Mouse (Mus musculus) forebrain, embryonic 12.5 days (tissue): ENCODE data around the gene Plpp7. TPM values are rescaled to one million over a fixed set of nuclear protein-coding genes. Genes with fewer than 3 reads are reported as not detected.

ENCODE experiments used
- ATAC-seq: fragments of 200-750 bp; cut with Nextera tagmentation; 2 replicates; pipeline ENCODE4 v1.8.0; 2017; ENCODE audit warnings: moderate TSS enrichment; ENCODE audit not compliant: low FRiP score
- H3K27ac ChIP-seq: fragments of 300-500 bp; sonication (generic); 2 replicates; pipeline ENCODE4 v1.5.1; 2016; ENCODE audit warnings: mild to moderate bottlenecking
- H3K27me3 ChIP-seq: fragments of 300-500 bp; sonication (generic); 2 replicates; pipeline ENCODE4 v1.6.1; 2016; ENCODE audit warnings: mild to moderate bottlenecking
- H3K36me3 ChIP-seq: fragments of 300-500 bp; sonication (generic); replicated peaks from 2 replicates; pipeline ENCODE4 v1.6.1; 2016; ENCODE audit warnings: mild to moderate bottlenecking
- H3K4me1 ChIP-seq: fragments of 300-500 bp; sonication (generic); 2 replicates; pipeline ENCODE4 v1.6.1; 2016
- H3K4me2 ChIP-seq: fragments of 300-500 bp; sonication (generic); 2 replicates; pipeline ENCODE4 v1.6.1; 2016; ENCODE audit warnings: mild to moderate bottlenecking, moderate library complexity
- H3K4me3 ChIP-seq: fragments of 300-500 bp; sonication (generic); replicated peaks from 2 replicates; pipeline ENCODE4 v1.5.1; 2016; ENCODE audit warnings: mild to moderate bottlenecking
- H3K9ac ChIP-seq: fragments of 300-500 bp; sonication (generic); 2 replicates; pipeline ENCODE4 v1.6.1; 2016; ENCODE audit warnings: mild to moderate bottlenecking
- H3K9me3 ChIP-seq: fragments of 300-500 bp; sonication (generic); 2 replicates; pipeline ENCODE4 v1.6.1; 2016
- WGBS: fragments of 180-500 bp; shearing (Covaris S2); methylation state at CpG from one replicate; pipeline ENCODE4 v1.1.7; 2016; 5-methylcytosine and 5-hydroxymethylcytosine counted together
- polyA plus RNA-seq: library from polyadenylated mRNA; unstranded; fragments of >200 nt; fragmentation: Nextera tagmentation; extraction: Ambion mirVana; gene quantifications from 2 replicates; pipeline ENCODE4 v1.2.1, GENCODE M21; 2016

Gene Plpp7
- polyA plus RNA-seq, 1 experiment from 2014 or later, result 7.2 TPM

- Histone ChIP-seq H3K27ac (no peak overlapping the region), H3K27me3 (no peaks in the 10 kb centered on the region), H3K9me3 (no peaks in the 10 kb centered on the region), H3K36me3 (no peaks in the 10 kb centered on the region), H3K4me1 (no peaks in the 10 kb centered on the region), H3K4me3 (no peak overlapping the region), H3K4me2 (no peak overlapping the region), H3K9ac (no peak overlapping the region)
- ATAC-seq, result no peak
- 72% methylated on average over 2 of the region's 2 CpGs for WGBS
These were observed 17.2 kb downstream of the Plpp7 start for GRCm38 (mm10) chr2:32112548-32112947.

GRCm38 (mm10) chr2:32115851-32116268, 20.5 kb downstream of the Plpp7 start:
- ATAC-seq, result no peak
- no peak overlapping the region for H3K9ac ChIP-seq
- H3K36me3 ChIP-seq, result no peaks in the 10 kb centered on the region
- H3K4me3 ChIP-seq, result no peak overlapping the region
- no peaks in the 10 kb centered on the region for H3K9me3 ChIP-seq
- 86% methylated on average over 4 of the region's 4 CpGs for WGBS
- H3K4me1 ChIP-seq, result no peaks in the 10 kb centered on the region
- no peak overlapping the region for H3K27ac ChIP-seq
- H3K4me2 ChIP-seq, result no peak overlapping the region
- no peaks in the 10 kb centered on the region for H3K27me3 ChIP-seq

DNA sequence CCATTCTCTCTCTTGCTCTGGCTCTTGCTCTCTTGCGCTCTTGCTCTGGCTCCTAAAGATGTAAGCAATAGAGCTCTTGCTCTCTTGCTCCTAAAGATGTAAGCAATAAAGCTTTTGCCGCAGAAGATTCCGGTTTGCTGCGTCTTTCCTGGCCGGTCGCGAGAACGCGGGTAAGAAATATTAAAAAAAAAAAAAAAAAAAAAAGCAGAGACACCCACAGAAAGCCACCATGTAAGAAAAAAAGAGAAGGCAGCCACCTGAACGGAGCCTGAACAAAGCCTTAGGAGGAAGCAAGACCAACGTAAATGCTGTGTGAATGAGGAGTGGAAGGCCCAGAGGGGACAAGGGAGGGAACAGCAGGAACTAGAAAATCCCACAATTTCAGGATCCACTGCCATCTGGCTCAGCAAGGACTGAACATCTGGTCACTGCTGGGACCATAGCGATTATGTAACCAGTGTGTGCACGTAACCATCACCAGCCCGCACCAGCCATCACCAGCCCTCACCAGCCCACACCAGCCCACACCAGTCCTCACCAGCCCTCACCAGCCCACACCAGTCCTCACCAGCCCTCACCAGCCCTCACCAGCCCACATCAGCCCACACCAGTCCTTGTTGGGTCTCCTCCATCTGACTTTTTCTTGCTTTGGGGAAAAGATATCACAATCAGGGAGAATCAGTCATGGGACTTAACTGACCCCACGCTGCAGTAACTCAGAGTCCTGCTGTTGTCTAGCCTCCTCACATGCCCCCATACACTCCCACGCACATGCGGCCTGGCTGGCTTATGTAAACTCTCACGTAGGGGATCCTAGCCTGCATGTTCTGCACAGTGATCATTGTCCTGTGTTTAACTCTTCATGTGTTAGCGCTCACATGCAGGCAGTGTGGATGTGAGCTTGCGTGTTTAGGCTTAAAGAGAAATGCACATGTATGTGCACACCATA, 24.7 kb downstream of the Plpp7 start:
- Histone ChIP-seq H3K4me1 (no peaks in the 10 kb centered on the region), H3K9ac (no peak overlapping the region), H3K4me2 (no peak overlapping the region), H3K4me3 (no peak overlapping the region), H3K27me3 (no peaks in the 10 kb centered on the region), H3K36me3 (no peaks in the 10 kb centered on the region), H3K27ac (no peak overlapping the region), H3K9me3 (no peaks in the 10 kb centered on the region)
- WGBS, result 91% methylated on average over 20 of the region's 20 CpGs
- no peak for ATAC-seq

GRCm38 (mm10) chr2:32121150-32121549, 25.8 kb downstream of the Plpp7 start:
- ATAC-seq, result no peak
- no peaks in the 10 kb centered on the region for H3K9me3 ChIP-seq
- no peak overlapping the region for H3K9ac ChIP-seq
- H3K27me3 ChIP-seq, result no peaks in the 10 kb centered on the region
- H3K4me3 ChIP-seq, result no peak overlapping the region
- no peak overlapping the region for H3K27ac ChIP-seq
- 71% methylated on average over 5 of the region's 5 CpGs for WGBS
- H3K36me3 ChIP-seq, result no peaks in the 10 kb centered on the region
- no peak overlapping the region for H3K4me2 ChIP-seq
- H3K4me1 ChIP-seq, result no peaks in the 10 kb centered on the region

DNA sequence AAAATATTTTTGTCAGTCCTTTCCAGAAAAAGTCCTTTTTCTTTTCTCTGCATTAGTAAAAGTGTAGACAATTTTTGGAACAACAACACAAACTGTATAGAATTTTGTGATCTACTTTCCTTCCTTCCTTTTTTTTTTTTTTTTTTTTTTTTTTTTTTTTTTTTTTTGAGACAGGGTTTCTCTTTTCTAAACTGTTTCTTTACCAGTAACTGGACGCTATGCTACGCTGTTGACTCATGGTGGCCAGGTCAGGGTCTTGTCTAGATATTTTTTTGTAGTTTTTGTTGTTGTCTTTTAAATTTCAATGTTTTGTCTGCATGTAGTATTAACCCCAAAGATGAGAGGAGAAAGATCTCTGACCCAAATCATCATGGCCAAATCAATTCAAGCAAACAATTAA, 26.5 kb downstream of the Plpp7 start:
- 81% methylated on average over 2 of the region's 2 CpGs for WGBS
- H3K4me1 ChIP-seq, result no peaks in the 10 kb centered on the region
- H3K27ac ChIP-seq, result no peak overlapping the region
- H3K9me3 ChIP-seq, result no peaks in the 10 kb centered on the region
- no peak overlapping the region for H3K9ac ChIP-seq
- no peaks in the 10 kb centered on the region for H3K36me3 ChIP-seq
- ATAC-seq, result no peak
- H3K27me3 ChIP-seq, result no peaks in the 10 kb centered on the region
- H3K4me2 ChIP-seq, result no peak overlapping the region
- no peak overlapping the region for H3K4me3 ChIP-seq

DNA sequence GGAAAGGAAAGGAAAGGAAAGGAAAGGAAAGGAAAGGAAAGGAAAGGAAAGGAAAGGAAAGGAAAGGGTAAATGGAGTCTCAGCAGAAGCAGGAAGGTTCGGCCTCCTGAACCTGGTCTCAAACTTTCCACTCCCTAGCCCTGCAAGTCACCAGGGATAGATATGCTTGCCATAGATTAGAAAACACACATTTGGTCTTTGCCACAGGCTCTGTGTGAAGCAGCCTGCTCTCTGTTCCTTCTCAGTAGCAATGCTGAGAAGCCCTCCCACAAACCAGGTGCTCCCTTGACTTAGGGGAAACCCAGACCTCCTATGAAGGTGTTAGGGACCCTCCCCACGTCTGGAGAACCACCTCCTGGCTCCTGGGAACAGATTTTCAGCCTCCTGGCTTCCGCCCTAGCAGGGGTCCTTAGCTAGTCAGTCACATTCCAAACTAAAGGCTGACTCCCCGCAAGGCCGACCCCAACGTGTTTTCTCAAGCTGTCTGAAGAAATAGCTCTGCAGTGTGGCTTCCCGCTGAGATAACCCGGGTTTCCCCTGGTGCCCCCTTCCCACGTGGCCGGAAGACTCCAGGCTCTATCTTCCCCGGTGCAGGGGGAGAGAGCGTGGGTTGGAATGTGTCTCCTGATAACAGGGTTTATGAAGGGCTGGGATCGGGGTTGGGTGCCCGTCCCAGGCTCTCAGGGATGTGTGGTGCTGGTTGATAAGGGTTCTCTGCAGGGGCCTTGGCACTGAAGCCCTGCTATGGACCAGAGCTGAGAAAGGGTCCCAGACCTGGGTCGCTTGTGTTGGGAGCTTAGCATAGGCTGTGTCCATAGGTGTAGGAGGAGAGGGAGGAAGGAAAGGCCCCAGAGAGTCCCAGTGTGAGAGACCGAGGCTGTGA, 32.6 kb downstream of the Plpp7 start:
- 36% methylated on average over 16 of the region's 16 CpGs for WGBS
- H3K9me3 ChIP-seq, result no peaks in the 10 kb centered on the region
- H3K4me2 ChIP-seq, result no peak overlapping the region
- no peak overlapping the region for H3K27ac ChIP-seq
- H3K9ac ChIP-seq, result no peak overlapping the region
- H3K36me3 ChIP-seq, result no peaks in the 10 kb centered on the region
- ATAC-seq, result no peak
- H3K4me1 ChIP-seq, result peaks cover 7% of the 10 kb centered on the region; the same call in 1 of the 2 replicates
- H3K4me3 ChIP-seq, result no peak overlapping the region
- no peaks in the 10 kb centered on the region; the same call in 1 of the 2 replicates for H3K27me3 ChIP-seq

DNA sequence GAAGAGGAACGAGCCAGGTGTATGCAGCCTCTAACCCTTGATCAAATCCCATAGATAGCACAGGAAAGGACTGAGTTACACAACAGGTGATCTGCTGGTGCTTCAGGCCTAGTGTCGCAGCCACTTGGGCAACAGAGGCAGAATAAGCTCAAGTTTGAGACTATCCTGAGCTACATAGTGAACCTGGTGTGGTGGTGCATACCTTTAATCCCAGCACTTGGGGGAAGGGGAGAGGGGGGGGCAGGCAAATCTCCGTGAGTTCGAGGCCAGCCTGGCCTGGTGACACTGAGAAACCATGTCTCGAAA, 33.2 kb downstream of the Plpp7 start:
- H3K27ac ChIP-seq, result no peak overlapping the region
- peaks cover 7% of the 10 kb centered on the region; the same call in 1 of the 2 replicates for H3K4me1 ChIP-seq
- 84% methylated on average over 5 of the region's 5 CpGs for WGBS
- H3K9ac ChIP-seq, result no peak overlapping the region
- no peaks in the 10 kb centered on the region for H3K9me3 ChIP-seq
- H3K27me3 ChIP-seq, result no peaks in the 10 kb centered on the region; the same call in 1 of the 2 replicates
- H3K4me3 ChIP-seq, result no peak overlapping the region
- no peak for ATAC-seq
- no peak overlapping the region for H3K4me2 ChIP-seq
- H3K36me3 ChIP-seq, result no peaks in the 10 kb centered on the region

- H3K27me3 ChIP-seq, result no peaks in the 10 kb centered on the region; the same call in 1 of the 2 replicates
- H3K9ac ChIP-seq, result no peak overlapping the region
- no peaks in the 10 kb centered on the region for H3K9me3 ChIP-seq
- peaks cover 7% of the 10 kb centered on the region; the same call in 1 of the 2 replicates for H3K4me1 ChIP-seq
- H3K27ac ChIP-seq, result no peak overlapping the region
- no peak for ATAC-seq
- H3K36me3 ChIP-seq, result no peaks in the 10 kb centered on the region
- no peak overlapping the region for H3K4me3 ChIP-seq
- no peak overlapping the region for H3K4me2 ChIP-seq
- 72% methylated on average over 11 of the region's 11 CpGs for WGBS
These were observed 34.2 kb downstream of the Plpp7 start for GRCm38 (mm10) chr2:32129383-32130074.

DNA sequence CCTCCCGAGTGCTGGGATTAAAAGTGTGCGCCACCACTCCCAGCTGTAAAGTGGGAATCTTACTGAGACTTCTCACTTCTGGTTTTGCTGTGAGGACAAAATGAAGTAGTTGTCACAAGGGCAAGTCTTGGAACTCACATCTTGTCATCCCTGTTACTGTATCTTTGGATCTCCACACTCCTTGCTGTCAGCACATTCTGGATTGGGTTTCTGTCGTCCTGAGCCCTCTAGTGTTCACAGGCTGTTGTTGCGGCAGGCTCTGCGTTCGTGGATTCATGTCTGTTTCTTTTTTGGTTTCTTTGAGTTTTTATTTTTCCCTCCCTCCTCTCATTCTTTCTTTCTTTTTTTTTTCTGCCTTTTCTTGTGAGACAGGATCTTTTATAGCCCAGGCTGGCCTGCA, 35.1 kb downstream of the Plpp7 start:
- no peaks in the 10 kb centered on the region for H3K9me3 ChIP-seq
- no peak overlapping the region for H3K27ac ChIP-seq
- H3K36me3 ChIP-seq, result no peaks in the 10 kb centered on the region
- no peaks in the 10 kb centered on the region; the same call in 1 of the 2 replicates for H3K27me3 ChIP-seq
- H3K9ac ChIP-seq, result no peak overlapping the region
- H3K4me1 ChIP-seq, result peaks cover 7% of the 10 kb centered on the region; the same call in 1 of the 2 replicates
- WGBS, result 37% methylated on average over 6 of the region's 6 CpGs
- H3K4me3 ChIP-seq, result no peak overlapping the region
- no peak for ATAC-seq
- no peak overlapping the region for H3K4me2 ChIP-seq

GRCm38 (mm10) chr2:32131205-32131834, 36.0 kb downstream of the Plpp7 start:
- no peaks in the 10 kb centered on the region for H3K36me3 ChIP-seq
- no peaks in the 10 kb centered on the region for H3K9me3 ChIP-seq
- H3K4me1 ChIP-seq, result peaks cover 7% of the 10 kb centered on the region; the same call in 1 of the 2 replicates
- H3K9ac ChIP-seq, result no peak overlapping the region
- WGBS, result 90% methylated on average over 9 of the region's 9 CpGs
- no peak overlapping the region for H3K4me3 ChIP-seq
- no peak for ATAC-seq
- no peaks in the 10 kb centered on the region; the same call in 1 of the 2 replicates for H3K27me3 ChIP-seq
- no peak overlapping the region for H3K27ac ChIP-seq
- no peak overlapping the region for H3K4me2 ChIP-seq

DNA sequence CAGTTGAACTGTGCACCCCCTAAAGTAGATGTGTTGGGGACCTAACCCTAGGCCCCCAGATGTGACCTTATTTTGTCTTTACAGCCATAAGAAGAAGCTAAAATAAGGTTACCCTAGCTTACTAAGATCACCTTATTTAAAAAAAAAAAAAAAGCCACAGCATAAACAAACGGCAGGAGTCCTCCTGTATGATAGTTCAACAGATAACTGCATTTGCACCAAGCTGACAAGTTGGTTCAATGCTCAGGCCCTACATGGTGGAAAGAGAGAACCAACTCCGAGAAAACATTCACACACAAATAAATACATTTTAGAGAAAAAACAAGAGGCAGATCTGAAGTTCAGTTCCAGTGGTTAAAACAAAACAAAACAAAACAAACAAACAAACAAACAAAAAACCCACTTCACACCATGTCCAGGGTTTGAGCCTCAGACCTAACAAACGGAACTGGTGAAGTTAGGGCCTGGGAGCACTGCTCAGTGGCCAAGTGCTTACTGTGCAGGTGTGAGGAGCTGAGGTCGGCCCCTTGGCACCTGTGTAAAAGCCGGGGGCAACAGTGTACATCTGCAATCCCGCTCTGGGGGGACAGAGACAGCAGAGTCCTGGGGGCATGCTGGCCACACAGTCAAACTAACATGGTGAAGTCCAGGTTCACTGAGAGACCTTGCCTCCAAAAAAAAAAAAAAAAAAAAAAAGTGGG, 36.7 kb downstream of the Plpp7 start:
- H3K27ac ChIP-seq, result no peak overlapping the region
- H3K9ac ChIP-seq, result no peak overlapping the region
- no peak for ATAC-seq
- no peak overlapping the region for H3K4me3 ChIP-seq
- peaks cover 9% of the 10 kb centered on the region for H3K4me1 ChIP-seq
- WGBS, result 67% methylated on average over 6 of the region's 6 CpGs
- no peaks in the 10 kb centered on the region for H3K36me3 ChIP-seq
- no peaks in the 10 kb centered on the region; the same call in 1 of the 2 replicates for H3K27me3 ChIP-seq
- no peak overlapping the region for H3K4me2 ChIP-seq
- H3K9me3 ChIP-seq, result no peaks in the 10 kb centered on the region
